Mouse (Mus musculus) limb, embryonic 13.5 days (tissue): ENCODE results near the gene Dhx35. TPM values are rescaled to one million over a fixed set of nuclear protein-coding genes. Genes with fewer than 3 reads are reported as not detected.

Experiments used
- ATAC-seq: fragments of 200-750 bp; cut with Nextera tagmentation; 2 replicates; pipeline ENCODE4 v1.8.0; 2017; ENCODE audit warnings: low read depth, moderate number of reproducible peaks, moderate TSS enrichment; ENCODE audit not compliant: low FRiP score
- H3K27ac ChIP-seq: fragments of 300-500 bp; sonication (generic); 2 replicates; pipeline ENCODE4 v1.5.1; 2015; ENCODE audit warnings: inconsistent platforms, mild to moderate bottlenecking, moderate library complexity
- H3K27me3 ChIP-seq: fragments of 300-500 bp; sonication (generic); 2 replicates; pipeline ENCODE4 v1.6.1; 2015; ENCODE audit warnings: mild to moderate bottlenecking, inconsistent platforms
- H3K36me3 ChIP-seq: fragments of 300-500 bp; sonication (generic); 2 replicates; pipeline ENCODE4 v1.6.1; 2015; ENCODE audit warnings: inconsistent platforms, mild to moderate bottlenecking, moderate library complexity
- H3K4me1 ChIP-seq: fragments of 300-500 bp; sonication (generic); 2 replicates; pipeline ENCODE4 v1.6.1; 2015; ENCODE audit warnings: inconsistent platforms
- H3K4me2 ChIP-seq: fragments of 300-500 bp; sonication (generic); replicated peaks from 2 replicates; pipeline ENCODE4 v1.6.1; 2015; ENCODE audit warnings: inconsistent platforms, mild to moderate bottlenecking, moderate library complexity
- H3K4me3 ChIP-seq: fragments of 300-500 bp; sonication (generic); 2 replicates; pipeline ENCODE4 v1.5.1; 2015; ENCODE audit warnings: moderate library complexity, mild to moderate bottlenecking, inconsistent platforms
- H3K9ac ChIP-seq: fragments of 300-500 bp; sonication (generic); 2 replicates; pipeline ENCODE4 v1.6.1; 2015; ENCODE audit warnings: mild to moderate bottlenecking, inconsistent platforms
- H3K9me3 ChIP-seq: fragments of 300-500 bp; sonication (generic); 2 replicates; pipeline ENCODE4 v1.6.1; 2016; ENCODE audit warnings: inconsistent platforms
- WGBS: fragments of 180-500 bp; shearing (Covaris S2); methylation state at CpG from one replicate; pipeline ENCODE4 v1.1.7; 2015; 5-methylcytosine and 5-hydroxymethylcytosine counted together
- polyA plus RNA-seq: library from polyadenylated mRNA; unstranded; fragments of >200 nt; fragmentation: Nextera tagmentation; extraction: Ambion mirVana; gene quantifications from 2 replicates; pipeline ENCODE4 v1.2.1, GENCODE M21; 2015

Dhx35 gene
- polyA plus RNA-seq, 1 experiment from 2014 or later: 13.8 TPM

GRCm38 (mm10) chr2:158817708-158818107 is 23.1 kb downstream of the Dhx35 start:
- ATAC-seq: no peak
- H3K27me3 ChIP-seq: no peaks in the 10 kb centered on the region
- H3K9ac ChIP-seq: no peak overlapping the region
- 87% methylated on average over 8 of the region's 8 CpGs for WGBS
- H3K27ac ChIP-seq: no peak overlapping the region
- H3K4me2 ChIP-seq: no peak overlapping the region
- no peak overlapping the region for H3K4me3 ChIP-seq
- H3K36me3 ChIP-seq: peaks cover 66% of the 10 kb centered on the region
- H3K9me3 ChIP-seq: no peaks in the 10 kb centered on the region
- no peaks in the 10 kb centered on the region for H3K4me1 ChIP-seq

GRCm38 (mm10) chr2:158828124-158828523 is 33.5 kb downstream of the Dhx35 start:
- no peak overlapping the region for H3K9ac ChIP-seq
- no peaks in the 10 kb centered on the region for H3K4me1 ChIP-seq
- H3K27ac ChIP-seq: no peak overlapping the region
- no peak overlapping the region for H3K4me3 ChIP-seq
- no peaks in the 10 kb centered on the region for H3K9me3 ChIP-seq
- peaks cover 74% of the 10 kb centered on the region for H3K36me3 ChIP-seq
- H3K4me2 ChIP-seq: no peak overlapping the region
- ATAC-seq: no peak
- 88% methylated on average over 2 of the region's 2 CpGs for WGBS
- H3K27me3 ChIP-seq: no peaks in the 10 kb centered on the region

- Histone ChIP-seq H3K27me3 (no peaks in the 10 kb centered on the region), H3K4me2 (no peak overlapping the region), H3K36me3 (peaks cover 79% of the 10 kb centered on the region), H3K4me1 (peaks cover 4% of the 10 kb centered on the region; the same call in 1 of the 2 replicates), H3K9me3 (no peaks in the 10 kb centered on the region), H3K27ac (no peak overlapping the region), H3K4me3 (no peak overlapping the region), H3K9ac (no peak overlapping the region)
- 76% methylated on average over 6 of the region's 6 CpGs for WGBS
- ATAC-seq: no peak
Measured at GRCm38 (mm10) chr2:158829746-158830145, 35.1 kb downstream of the Dhx35 start.

GRCm38 (mm10) chr2:158833221-158833620 is 38.6 kb downstream of the Dhx35 start:
- Histone ChIP-seq H3K4me3 (no peak overlapping the region), H3K4me1 (peaks cover 4% of the 10 kb centered on the region; the same call in 1 of the 2 replicates), H3K27me3 (no peaks in the 10 kb centered on the region), H3K27ac (no peak overlapping the region), H3K9me3 (no peaks in the 10 kb centered on the region), H3K4me2 (no peak overlapping the region), H3K36me3 (peaks cover 89% of the 10 kb centered on the region), H3K9ac (no peak overlapping the region)
- 87% methylated on average over 5 of the region's 5 CpGs for WGBS
- ATAC-seq: no peak

- no peaks in the 10 kb centered on the region for H3K9me3 ChIP-seq
- no peak overlapping the region for H3K4me3 ChIP-seq
- no peak overlapping the region for H3K4me2 ChIP-seq
- no peak for ATAC-seq
- H3K9ac ChIP-seq: no peak overlapping the region
- peaks cover 89% of the 10 kb centered on the region for H3K36me3 ChIP-seq
- H3K27ac ChIP-seq: no peak overlapping the region
- H3K4me1 ChIP-seq: peaks cover 4% of the 10 kb centered on the region; the same call in 1 of the 2 replicates
- WGBS: 89% methylated on average over 2 of the region's 2 CpGs
- no peaks in the 10 kb centered on the region for H3K27me3 ChIP-seq
Measured at GRCm38 (mm10) chr2:158833645-158834044, 39.0 kb downstream of the Dhx35 start.

GRCm38 (mm10) chr2:158843287-158843686 is 48.7 kb downstream of the Dhx35 start:
- H3K4me2 ChIP-seq: no peak overlapping the region
- peaks cover 53% of the 10 kb centered on the region for H3K36me3 ChIP-seq
- H3K27ac ChIP-seq: no peak overlapping the region
- ATAC-seq: no peak
- H3K9me3 ChIP-seq: no peaks in the 10 kb centered on the region
- no peaks in the 10 kb centered on the region for H3K27me3 ChIP-seq
- no peak overlapping the region for H3K4me3 ChIP-seq
- WGBS: 57% methylated on average over 5 of the region's 5 CpGs
- peaks cover 14% of the 10 kb centered on the region for H3K4me1 ChIP-seq
- H3K9ac ChIP-seq: no peak overlapping the region

- Histone ChIP-seq H3K4me3 (no peak overlapping the region), H3K9ac (no peak overlapping the region), H3K36me3 (peaks cover 54% of the 10 kb centered on the region), H3K27ac (no peak overlapping the region), H3K4me2 (no peak overlapping the region), H3K9me3 (no peaks in the 10 kb centered on the region), H3K4me1 (peaks cover 13% of the 10 kb centered on the region), H3K27me3 (no peaks in the 10 kb centered on the region)
- no peak for ATAC-seq
- 89% methylated on average over 5 of the region's 5 CpGs for WGBS
Measured at GRCm38 (mm10) chr2:158845031-158845430, 50.4 kb downstream of the Dhx35 start.

GRCm38 (mm10) chr2:158846208-158846607 is 51.6 kb downstream of the Dhx35 start:
- ATAC-seq: no peak
- 66% methylated on average over 2 of the region's 2 CpGs for WGBS
- peaks cover 48% of the 10 kb centered on the region for H3K36me3 ChIP-seq

GRCm38 (mm10) chr2:158847991-158848390 is 53.4 kb downstream of the Dhx35 start:
- Histone ChIP-seq H3K4me1 (peaks cover 3% of the 10 kb centered on the region), H3K9ac (no peak overlapping the region), H3K4me3 (no peak overlapping the region), H3K36me3 (peaks cover 39% of the 10 kb centered on the region), H3K27me3 (no peaks in the 10 kb centered on the region), H3K9me3 (no peaks in the 10 kb centered on the region), H3K27ac (no peak overlapping the region), H3K4me2 (no peak overlapping the region)
- no peak for ATAC-seq
- 86% methylated on average over 3 of the region's 3 CpGs for WGBS

More at GRCm38 (mm10) chr2:158846208-158846607, 51.6 kb downstream of the Dhx35 start:
- no peak overlapping the region for H3K4me3 ChIP-seq
- H3K4me2 ChIP-seq: no peak overlapping the region
- H3K9ac ChIP-seq: no peak overlapping the region
- H3K9me3 ChIP-seq: no peaks in the 10 kb centered on the region
- H3K27me3 ChIP-seq: no peaks in the 10 kb centered on the region
- no peak overlapping the region for H3K27ac ChIP-seq
- H3K4me1 ChIP-seq: peaks cover 10% of the 10 kb centered on the region

- Histone ChIP-seq H3K4me1 (no peaks in the 10 kb centered on the region), H3K9ac (no peak overlapping the region), H3K27me3 (no peaks in the 10 kb centered on the region), H3K4me2 (no peak overlapping the region), H3K9me3 (no peaks in the 10 kb centered on the region), H3K36me3 (peaks cover 37% of the 10 kb centered on the region), H3K27ac (no peak overlapping the region), H3K4me3 (no peak overlapping the region)
- 78% methylated on average over 9 of the region's 9 CpGs for WGBS
- ATAC-seq: no peak
Measured at GRCm38 (mm10) chr2:158849416-158849815, 54.8 kb downstream of the Dhx35 start.

- Histone ChIP-seq H3K4me1 (peaks cover 5% of the 10 kb centered on the region; the same call in 1 of the 2 replicates), H3K9me3 (no peaks in the 10 kb centered on the region), H3K36me3 (peaks cover 38% of the 10 kb centered on the region), H3K9ac (no peak overlapping the region), H3K27ac (no peak overlapping the region), H3K4me3 (no peak overlapping the region), H3K4me2 (no peak overlapping the region), H3K27me3 (no peaks in the 10 kb centered on the region)
- WGBS: 36% methylated on average over 2 of the region's 2 CpGs
- ATAC-seq: no peak
Measured at GRCm38 (mm10) chr2:158852579-158852978, 58.0 kb downstream of the Dhx35 start.

GRCm38 (mm10) chr2:158856896-158857499 is 62.4 kb downstream of the Dhx35 start:
- no peak for ATAC-seq
- Histone ChIP-seq H3K27me3 (no peaks in the 10 kb centered on the region), H3K9me3 (no peaks in the 10 kb centered on the region), H3K27ac (no peak overlapping the region), H3K9ac (no peak overlapping the region), H3K4me3 (no peak overlapping the region), H3K4me2 (no peak overlapping the region), H3K36me3 (peaks cover 21% of the 10 kb centered on the region), H3K4me1 (peaks cover 8% of the 10 kb centered on the region; the same call in 1 of the 2 replicates)
- 89% methylated on average over 10 of the region's 10 CpGs for WGBS

GRCm38 (mm10) chr2:158857579-158857978 is 63.0 kb downstream of the Dhx35 start:
- no peak overlapping the region for H3K4me2 ChIP-seq
- WGBS: 88% methylated on average over 15 of the region's 15 CpGs
- H3K27ac ChIP-seq: no peak overlapping the region
- H3K36me3 ChIP-seq: peaks cover 20% of the 10 kb centered on the region
- H3K9me3 ChIP-seq: no peaks in the 10 kb centered on the region
- no peak for ATAC-seq
- H3K4me3 ChIP-seq: no peak overlapping the region
- H3K27me3 ChIP-seq: no peaks in the 10 kb centered on the region
- H3K9ac ChIP-seq: no peak overlapping the region
- peaks cover 8% of the 10 kb centered on the region; the same call in 1 of the 2 replicates for H3K4me1 ChIP-seq
